Mouse (Mus musculus) CH12.LX (cell line): ENCODE measurements around the gene Pkd2l1. TPM values are rescaled to one million over a fixed set of nuclear protein-coding genes. Genes with fewer than 3 reads are reported as not detected.

ENCODE experiments used
- DNase-seq: peaks from one replicate; pipeline ENCODE4 v3.0.0-alpha.2; 2013; ENCODE audit errors: extremely low read depth
- H3K27ac ChIP-seq: 2 replicates; pipeline ENCODE4 v1.5.1; 2012; ENCODE audit warnings: low read depth, mild to moderate bottlenecking, control low read depth, moderate library complexity; ENCODE audit not compliant: insufficient read depth
- H3K27me3 ChIP-seq: replicated peaks from 2 replicates; pipeline ENCODE3; 2012; ENCODE audit warnings: inconsistent platforms
- H3K36me3 ChIP-seq, 2 experiments: replicated peaks in 1 of 2; 2 replicates each; pipeline versions ENCODE3 to v1.6.1; 2012; ENCODE audit warnings: inconsistent platforms in 1 of 2, low read length in 1 of 2, mild to moderate bottlenecking in 1 of 2, mixed read lengths in 1 of 2, moderate library complexity in 1 of 2; ENCODE audit not compliant: control insufficient read depth in 1 of 2, insufficient read depth in 1 of 2
- H3K4me1 ChIP-seq, 2 experiments: 2 replicates each; pipeline ENCODE4 v1.6.1; 2012; ENCODE audit warnings: inconsistent platforms in 1 of 2, moderate library complexity in 1 of 2; ENCODE audit not compliant: insufficient read depth in 2 of 2, control insufficient read depth in 1 of 2
- H3K4me2 ChIP-seq: 2 replicates; pipeline ENCODE4 v1.6.1; 2012; ENCODE audit warnings: low read depth, mild to moderate bottlenecking, control low read depth; ENCODE audit not compliant: poor library complexity, insufficient read depth, severe bottlenecking
- H3K4me3 ChIP-seq, 3 experiments: fragments of 150-350 bp in 1 of 3; sonication (generic) in 1 of 3; replicated peaks in 1 of 3; 2 replicates each; pipeline versions ENCODE3 to v1.5.1; 2011 to 2012; ENCODE audit warnings: low read depth in 2 of 3, low read length in 2 of 3, mild to moderate bottlenecking in 2 of 3, moderate library complexity in 2 of 3, control low read depth in 1 of 3, improper control_type of control experiment in 1 of 3, inconsistent platforms in 1 of 3, mixed read lengths in 1 of 3; ENCODE audit not compliant: poor library complexity in 1 of 3
- H3K79me2 ChIP-seq: replicated peaks from 2 replicates; pipeline ENCODE4 v1.6.1; 2012; ENCODE audit warnings: mild to moderate bottlenecking, moderate library complexity; ENCODE audit not compliant: control insufficient read depth, poor library complexity, insufficient read depth, severe bottlenecking; ENCODE audit errors: extremely low read depth
- H3K9ac ChIP-seq: 2 replicates; pipeline ENCODE4 v1.6.1; 2012; ENCODE audit warnings: low read depth, mild to moderate bottlenecking, control low read depth, moderate library complexity; ENCODE audit not compliant: insufficient read depth
- H3K9me3 ChIP-seq: replicated peaks from 2 replicates; pipeline ENCODE3; 2012; ENCODE audit warnings: low read length, inconsistent platforms, mixed read lengths
- BHLHE40 ChIP-seq: IDR thresholded peaks from 2 replicates; pipeline ENCODE4 v1.6.1; 2011; ENCODE audit warnings: mild to moderate bottlenecking, low read depth, low read length, improper control_type of control experiment
- CHD1 ChIP-seq: IDR thresholded peaks from 2 replicates; pipeline ENCODE4 v1.6.1; 2012; ENCODE audit warnings: low read depth, low read length, improper control_type of control experiment, inconsistent platforms
- HCFC1 ChIP-seq: IDR thresholded peaks from 2 replicates; pipeline ENCODE4 v1.6.1; 2012; ENCODE audit warnings: low read depth, mild to moderate bottlenecking, inconsistent platforms, low read length, improper control_type of control experiment
- KAT2A ChIP-seq: IDR thresholded peaks from 2 replicates; pipeline ENCODE4 v1.6.1; 2012; ENCODE audit warnings: low read length, improper control_type of control experiment, inconsistent platforms; ENCODE audit not compliant: insufficient replicate concordance
- MAFK ChIP-seq: IDR thresholded peaks from 2 replicates; pipeline ENCODE4 v1.6.1; 2011; ENCODE audit warnings: low read length, improper control_type of control experiment; ENCODE audit not compliant: insufficient replicate concordance
- MAX ChIP-seq: IDR thresholded peaks from 2 replicates; pipeline ENCODE4 v1.6.1; 2011; ENCODE audit warnings: low read length, improper control_type of control experiment
- MAZ ChIP-seq: IDR thresholded peaks from 2 replicates; pipeline ENCODE4 v1.6.1; 2012; ENCODE audit warnings: low read depth, mild to moderate bottlenecking, inconsistent platforms, low read length, improper control_type of control experiment, moderate library complexity
- MEF2A ChIP-seq: IDR thresholded peaks from 2 replicates; pipeline ENCODE4 v1.6.1; 2014; ENCODE audit warnings: low read depth, mild to moderate bottlenecking, inconsistent platforms, low read length, improper control_type of control experiment, borderline replicate concordance
- MXI1 ChIP-seq: IDR thresholded peaks from 2 replicates; pipeline ENCODE4 v1.6.1; 2011; ENCODE audit warnings: mild to moderate bottlenecking, low read depth, low read length, improper control_type of control experiment
- NELFE ChIP-seq: IDR thresholded peaks from 2 replicates; pipeline ENCODE4 v1.6.1; 2011; ENCODE audit warnings: low read depth, low read length, improper control_type of control experiment
- PAX5 ChIP-seq: IDR thresholded peaks from 2 replicates; pipeline ENCODE4 v1.6.1; 2012; ENCODE audit warnings: low read length, inconsistent platforms, mixed read lengths
- POLR2A ChIP-seq: IDR thresholded peaks from 2 replicates; pipeline ENCODE4 v1.6.1; 2011; ENCODE audit warnings: low read depth, mild to moderate bottlenecking, improper control_type of control experiment, low read length
- POLR2AphosphoS2 ChIP-seq: IDR thresholded peaks from 2 replicates; pipeline ENCODE4 v1.6.1; 2011; ENCODE audit warnings: low read depth, low read length, improper control_type of control experiment
- RCOR1 ChIP-seq: conservative IDR thresholded peaks from 2 replicates; pipeline ENCODE4 v1.6.1; 2012; ENCODE audit warnings: low read depth, mild to moderate bottlenecking, inconsistent platforms, low read length, improper control_type of control experiment
- SMC3 ChIP-seq: IDR thresholded peaks from 2 replicates; pipeline ENCODE4 v1.6.1; 2011; ENCODE audit warnings: low read depth, low read length, improper control_type of control experiment
- TBP ChIP-seq: conservative IDR thresholded peaks from 2 replicates; pipeline ENCODE4 v1.6.1; 2011; ENCODE audit warnings: low read depth, low read length, improper control_type of control experiment
- USF1 ChIP-seq: IDR thresholded peaks from 2 replicates; pipeline ENCODE4 v1.6.1; 2014; ENCODE audit warnings: low read depth, mild to moderate bottlenecking, inconsistent platforms, low read length, improper control_type of control experiment
- USF2 ChIP-seq: conservative IDR thresholded peaks from 2 replicates; pipeline ENCODE4 v1.6.1; 2011; ENCODE audit warnings: low read depth, low read length, improper control_type of control experiment
- ZMIZ1 ChIP-seq: IDR thresholded peaks from 2 replicates; pipeline ENCODE4 v1.6.1; 2012; ENCODE audit warnings: low read depth, mild to moderate bottlenecking, inconsistent platforms, low read length, improper control_type of control experiment
- ZNF384 ChIP-seq: IDR thresholded peaks from 2 replicates; pipeline ENCODE4 v1.6.1; 2012; ENCODE audit warnings: low read depth, low read length, improper control_type of control experiment, inconsistent platforms
- dilution Hi-C: fragments of 300-500 bp; cut with MboI; formaldehyde crosslinking; loops from 2 replicates; pipeline ENCODE4 v1.14.3; 2020; ENCODE audit warnings: low sequenced_read_pairs; ENCODE audit not compliant: extremely low pct_unique_long_range_greater_than_20kb, extremely low pct_ligation_motif_present
- in situ Hi-C: fragments of 300-500 bp; cut with MboI; formaldehyde crosslinking; loops from 3 replicates; pipeline ENCODE4 v1.14.3; 2019; ENCODE audit warnings: low sequenced_read_pairs, low pct_ligation_motif_present, low pct_unique_long_range_greater_than_20kb, mixed read lengths
- polyA plus RNA-seq: library from polyadenylated mRNA; unstranded; fragments of >175 nt; gene quantifications from 2 replicates; pipeline ENCODE4 v1.2.1, GENCODE M21; 2012; ENCODE audit warnings: low read depth; ENCODE audit not compliant: insufficient read length
- total RNA-seq, 2 experiments: library from RNA; depleted of rRNA; stranded (reverse); fragments of 300-350 nt in 1 of 2; fragments of >200 nt in 1 of 2; gene quantifications; 2 replicates each; pipeline ENCODE4 v1.2.3; 2012 to 2014

Pkd2l1 gene
- total and polyA plus RNA-seq, 3 experiments, result 0.04 to 0.07 TPM; not detected in 1

GRCm38 (mm10) chr19:44108996-44109395 is 83.2 kb downstream of the Pkd2l1 start:
- Histone ChIP-seq H3K27me3 (no peaks in the 10 kb centered on the region), H3K9ac (no peak overlapping the region), H3K27ac (no peak overlapping the region), H3K9me3 (no peaks in the 10 kb centered on the region), H3K4me2 (no peak overlapping the region), H3K36me3 (peaks cover 22 to 54% of the 10 kb centered on the region in 2 experiments), H3K4me1 (peaks cover 6 to 35% of the 10 kb centered on the region in 2 experiments)
- dilution Hi-C loops (no loop called here), in situ Hi-C loops (no loop called here)
- DNase-seq, result peak; percentile 33
- no peak for TF ChIP-seq RCOR1
- no peak for TF ChIP-seq BHLHE40
- TF ChIP-seq MEF2A, result no peak
- no peak for TF ChIP-seq POLR2AphosphoS2
- no peak for TF ChIP-seq POLR2A
- TF ChIP-seq TBP, result no peak
- TF ChIP-seq NELFE, result no peak
- TF ChIP-seq USF1, result no peak
- no peak for TF ChIP-seq MAX
- no peak for TF ChIP-seq USF2
- no peak for TF ChIP-seq ZNF384
- no peak for TF ChIP-seq KAT2A
- no peak for TF ChIP-seq MXI1
- no peak for TF ChIP-seq ZMIZ1
- no peak for TF ChIP-seq SMC3
- no peak for TF ChIP-seq MAZ
- TF ChIP-seq HCFC1, result no peak
- TF ChIP-seq PAX5, result no peak
- TF ChIP-seq, all 38 proteins: peak for 0
- peaks cover 25% of the 10 kb centered on the region for H3K79me2 ChIP-seq
- no peak overlapping the region for H3K4me3 ChIP-seq

GRCm38 (mm10) chr19:44107661-44108521 is 84.4 kb downstream of the Pkd2l1 start:
- H3K36me3 ChIP-seq, result peaks cover 13 to 47% of the 10 kb centered on the region in 2 experiments
- dilution Hi-C loops (no loop called here), in situ Hi-C loops (no loop called here)
- H3K4me2 ChIP-seq, result peak overlapping the region; percentile 83
- H3K9me3 ChIP-seq, result no peaks in the 10 kb centered on the region
- TF ChIP-seq USF2 (no peak), MAFK (peak; percentile 36; the same call in 1 of the 2 replicates), CHD1 (peak; percentile 15; the same call in 1 of the 2 replicates)
- H3K4me3 ChIP-seq, result peak overlapping the region; percentile 95 to 100 (median 97)
- H3K27me3 ChIP-seq, result no peaks in the 10 kb centered on the region
- H3K79me2 ChIP-seq, result peaks cover 29% of the 10 kb centered on the region
- no peak for DNase-seq
- H3K4me1 ChIP-seq, result peaks cover 6 to 35% of the 10 kb centered on the region in 2 experiments
- peak overlapping the region; percentile 97 for H3K9ac ChIP-seq
- no peak overlapping the region for H3K27ac ChIP-seq
